Mouse (Mus musculus): ENCODE measurements around the gene Meltf. TPM values are rescaled to one million over a fixed set of nuclear protein-coding genes. Genes with fewer than 3 reads are reported as not detected.

The Meltf gene
- polyA plus RNA-seq, 2 experiments, result 0.03 to 0.06 TPM

DNA sequence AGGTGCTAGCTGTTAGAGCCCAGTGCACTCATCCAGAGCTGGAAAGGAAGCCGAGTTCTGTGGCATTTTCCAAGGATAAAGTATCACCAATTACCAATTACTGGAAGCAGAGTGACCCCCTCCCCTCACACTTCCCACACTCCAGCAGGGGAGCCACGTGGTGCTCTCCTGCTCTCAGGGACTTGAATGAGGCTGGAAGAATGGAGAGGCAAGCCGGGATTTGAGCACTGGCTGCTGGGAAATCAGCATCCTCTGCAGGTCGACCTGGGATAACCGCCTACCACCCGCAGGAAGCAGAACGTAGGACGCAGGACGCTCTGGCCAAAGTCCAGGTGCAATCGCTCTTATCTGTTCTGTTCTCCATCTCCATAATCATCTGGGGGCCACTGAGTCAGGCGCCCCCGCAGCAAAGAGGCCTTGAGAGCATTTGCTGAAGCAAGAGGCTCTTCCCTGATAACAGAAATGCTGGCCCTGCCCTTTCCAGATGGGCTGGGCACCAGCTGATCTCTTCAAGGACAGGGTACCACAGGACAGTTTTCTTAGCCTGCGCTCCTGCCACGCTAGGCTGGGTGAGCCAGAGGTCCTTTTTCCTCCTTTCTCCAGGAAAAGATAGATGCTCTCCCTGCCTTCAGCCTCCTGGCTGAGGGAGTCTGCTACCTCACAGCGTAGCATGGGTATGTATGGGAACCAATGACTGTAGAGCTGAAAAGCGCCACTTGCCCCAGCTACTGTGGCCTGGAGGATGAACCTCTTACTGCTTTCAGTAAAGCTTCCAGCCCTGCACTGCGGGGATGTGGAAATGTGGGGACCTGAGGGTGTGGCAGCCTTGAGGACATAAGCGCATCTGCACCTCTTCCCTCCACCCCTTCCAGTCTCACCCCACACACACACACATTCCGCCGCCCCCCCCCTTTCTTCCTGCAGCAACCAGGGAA, 27.5 kb downstream of the Meltf start:
- no peaks in the 10 kb centered on the region for H3K36me3 ChIP-seq (replicated peaks; ENCODE audit: control insufficient read depth, insufficient read depth, low read depth)
- ATAC-seq (ENCODE audit: insufficient read depth), result no peak
- H3K4me1 ChIP-seq (replicated peaks; ENCODE audit: control insufficient read depth in 2 of 2, insufficient read depth in 2 of 2, low read length in 1 of 2), result peaks cover 0 to 4% of the 10 kb centered on the region in 2 experiments; a peak in 2 of 4 replicates
- H3K4me2 ChIP-seq (ENCODE audit: low read depth), result peak overlapping the region; percentile 47
- WGBS (ENCODE audit: insufficient replicate concordance), result 28% methylated on average over 19 of the region's 20 CpGs
- no peak overlapping the region for H3K27ac ChIP-seq
- no peaks in the 10 kb centered on the region for H3K9me3 ChIP-seq (ENCODE audit: control insufficient read depth, low read length)
- H3K27me3 ChIP-seq (ENCODE audit: control insufficient read depth, insufficient read depth, low read length), result no peaks in the 10 kb centered on the region; the same call in 1 of the 2 replicates
- DNase-seq (ENCODE audit: low read depth in 3 of 3, low spot score in 3 of 3), result no peak
- H3K4me3 ChIP-seq (ENCODE audit: insufficient read depth in 1 of 2, low read depth in 2 of 2, low read length in 2 of 2), result no peak overlapping the region; a peak in 1 of 4 replicates
- no peak overlapping the region for H3K9ac ChIP-seq (replicated peaks)
- TF ChIP-seq CTCF (IDR thresholded peaks at IDR 0.05; ENCODE audit: low read depth), result 0 out of 2 replicates have a peak, but pooled peaks have one; percentile 3
- no peak for TF ChIP-seq EP300 (IDR thresholded peaks at IDR 0.05; ENCODE audit: low read depth)

- DNase-seq (ENCODE audit: low read depth in 3 of 3, low spot score in 3 of 3) (no peak), ATAC-seq (ENCODE audit: insufficient read depth) (no peak)
- no peak overlapping the region for H3K9ac ChIP-seq (replicated peaks)
- TF ChIP-seq EP300 (IDR thresholded peaks at IDR 0.05; ENCODE audit: low read depth) (no peak), CTCF (IDR thresholded peaks at IDR 0.05; ENCODE audit: low read depth) (no peak)
- WGBS (ENCODE audit: insufficient replicate concordance), result 8% methylated on average over 9 of the region's 9 CpGs
- no peaks in the 10 kb centered on the region for H3K36me3 ChIP-seq (replicated peaks; ENCODE audit: control insufficient read depth, insufficient read depth, low read depth)
- H3K4me3 ChIP-seq (ENCODE audit: insufficient read depth in 1 of 2, low read depth in 2 of 2, low read length in 2 of 2), result peak overlapping the region in 1 of 2 experiments; percentile 16; a peak in 1 of 4 replicates
- no peak overlapping the region for H3K27ac ChIP-seq
- H3K27me3 ChIP-seq (ENCODE audit: control insufficient read depth, insufficient read depth, low read length), result no peaks in the 10 kb centered on the region; the same call in 1 of the 2 replicates
- H3K4me2 ChIP-seq (ENCODE audit: low read depth), result peak overlapping the region; percentile 47
- peaks cover 0 to 4% of the 10 kb centered on the region in 2 experiments; a peak in 2 of 4 replicates for H3K4me1 ChIP-seq (replicated peaks; ENCODE audit: control insufficient read depth in 2 of 2, insufficient read depth in 2 of 2, low read length in 1 of 2)
- no peaks in the 10 kb centered on the region for H3K9me3 ChIP-seq (ENCODE audit: control insufficient read depth, low read length)
Observed at GRCm38 (mm10) chr16:31906896-31907295, 28.3 kb downstream of the Meltf start.

DNA sequence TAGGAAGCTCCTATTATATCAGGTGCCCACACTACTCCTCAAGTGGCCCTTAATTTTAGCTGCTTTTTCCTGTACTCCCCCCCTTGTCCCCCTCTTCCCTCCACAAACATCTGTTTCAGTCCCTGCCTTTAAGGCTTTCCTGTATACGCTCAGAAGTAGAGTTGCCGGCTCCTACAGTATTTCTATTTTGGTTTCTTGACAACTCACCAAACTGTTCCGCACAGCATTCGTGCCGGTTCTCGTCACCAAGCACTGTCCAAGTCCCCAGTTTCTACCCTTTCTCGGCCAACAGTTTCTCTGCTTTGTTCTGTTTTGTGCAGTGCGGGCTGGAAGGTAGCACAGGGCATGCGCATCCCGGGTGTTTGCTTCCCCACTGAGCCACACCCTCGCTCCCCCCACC, 30.3 kb downstream of the Meltf start:
- ATAC-seq (ENCODE audit: insufficient read depth), result no peak
- H3K4me1 ChIP-seq (replicated peaks; ENCODE audit: control insufficient read depth in 2 of 2, insufficient read depth in 2 of 2, low read length in 1 of 2), result peaks cover 0 to 4% of the 10 kb centered on the region in 2 experiments; a peak in 2 of 4 replicates
- DNase-seq (ENCODE audit: low read depth in 3 of 3, low spot score in 3 of 3), result no peak
- H3K27me3 ChIP-seq (ENCODE audit: control insufficient read depth, insufficient read depth, low read length), result no peaks in the 10 kb centered on the region; the same call in 1 of the 2 replicates
- H3K36me3 ChIP-seq (replicated peaks; ENCODE audit: control insufficient read depth, insufficient read depth, low read depth), result no peaks in the 10 kb centered on the region
- no peak overlapping the region for H3K27ac ChIP-seq
- H3K4me3 ChIP-seq (ENCODE audit: insufficient read depth in 1 of 2, low read depth in 2 of 2, low read length in 2 of 2), result no peak overlapping the region
- no peak overlapping the region for H3K4me2 ChIP-seq (ENCODE audit: low read depth)
- 46% methylated on average over 11 of the region's 11 CpGs for WGBS (ENCODE audit: insufficient replicate concordance)
- no peaks in the 10 kb centered on the region for H3K9me3 ChIP-seq (ENCODE audit: control insufficient read depth, low read length)
- H3K9ac ChIP-seq (replicated peaks), result no peak overlapping the region
- TF ChIP-seq EP300 (IDR thresholded peaks at IDR 0.05; ENCODE audit: low read depth), result no peak
- no peak for TF ChIP-seq CTCF (IDR thresholded peaks at IDR 0.05; ENCODE audit: low read depth)

DNA sequence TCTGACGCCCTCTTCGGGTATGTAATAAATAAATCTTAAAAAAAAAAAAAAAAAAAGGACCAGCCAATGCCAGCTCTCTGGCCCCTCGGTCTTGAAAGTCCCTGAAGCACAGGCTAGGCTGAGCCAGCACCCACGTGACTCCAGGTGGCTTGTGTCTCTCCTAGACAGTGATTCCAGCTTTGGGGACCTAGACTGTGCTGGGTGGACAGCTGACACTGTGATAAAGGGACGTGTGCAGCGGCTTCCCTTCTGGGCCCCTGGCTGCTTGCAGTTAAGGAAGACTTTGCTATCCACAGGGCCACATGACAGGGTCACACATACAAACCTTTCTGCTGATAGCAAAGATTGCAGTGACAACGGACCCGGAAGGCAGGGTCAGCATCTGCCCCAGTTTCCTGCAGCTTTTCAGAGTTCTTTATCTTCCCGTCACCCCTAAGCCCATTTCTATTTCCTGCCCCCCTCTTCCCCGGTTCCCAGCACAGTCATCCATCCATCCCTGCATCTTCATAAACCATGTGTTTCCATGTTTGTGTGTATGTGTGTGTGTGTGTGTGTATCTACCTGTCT, 31.8 kb downstream of the Meltf start:
- Histone ChIP-seq H3K9ac (replicated peaks) (no peak overlapping the region), H3K27me3 (ENCODE audit: control insufficient read depth, insufficient read depth, low read length) (no peaks in the 10 kb centered on the region; the same call in 1 of the 2 replicates), H3K27ac (no peak overlapping the region), H3K4me2 (ENCODE audit: low read depth) (no peak overlapping the region), H3K36me3 (replicated peaks; ENCODE audit: control insufficient read depth, insufficient read depth, low read depth) (no peaks in the 10 kb centered on the region), H3K4me3 (ENCODE audit: insufficient read depth in 1 of 2, low read depth in 2 of 2, low read length in 2 of 2) (no peak overlapping the region), H3K4me1 (replicated peaks; ENCODE audit: control insufficient read depth in 2 of 2, insufficient read depth in 2 of 2, low read length in 1 of 2) (peaks cover 0 to 4% of the 10 kb centered on the region in 2 experiments; a peak in 2 of 4 replicates), H3K9me3 (ENCODE audit: control insufficient read depth, low read length) (no peaks in the 10 kb centered on the region)
- 20% methylated on average over 10 of the region's 10 CpGs for WGBS (ENCODE audit: insufficient replicate concordance)
- ATAC-seq (ENCODE audit: insufficient read depth) (no peak), DNase-seq (ENCODE audit: low read depth in 3 of 3, low spot score in 3 of 3) (no peak)
- TF ChIP-seq CTCF (IDR thresholded peaks at IDR 0.05; ENCODE audit: low read depth), result no peak
- no peak for TF ChIP-seq EP300 (IDR thresholded peaks at IDR 0.05; ENCODE audit: low read depth)

- Histone ChIP-seq H3K9ac (replicated peaks) (no peak overlapping the region), H3K4me2 (ENCODE audit: low read depth) (peak overlapping the region; percentile 38; the same call in 1 of the 2 replicates)
- DNase-seq (ENCODE audit: low read depth in 3 of 3, low spot score in 3 of 3), result no peak
Observed at GRCm38 (mm10) chr16:31917776-31918175, 39.2 kb downstream of the Meltf start.

More at GRCm38 (mm10) chr16:31917776-31918175, 39.2 kb downstream of the Meltf start:
- H3K9me3 ChIP-seq (ENCODE audit: control insufficient read depth, low read length), result no peaks in the 10 kb centered on the region
- 55% methylated on average over 11 of the region's 11 CpGs for WGBS (ENCODE audit: insufficient replicate concordance)
- no peaks in the 10 kb centered on the region for H3K36me3 ChIP-seq (replicated peaks; ENCODE audit: control insufficient read depth, insufficient read depth, low read depth)
- no peak overlapping the region for H3K27ac ChIP-seq
- TF ChIP-seq CTCF (IDR thresholded peaks at IDR 0.05; ENCODE audit: low read depth) (no peak), EP300 (IDR thresholded peaks at IDR 0.05; ENCODE audit: low read depth) (no peak)
- ATAC-seq (ENCODE audit: insufficient read depth), result no peak
- H3K4me1 ChIP-seq (replicated peaks; ENCODE audit: control insufficient read depth in 2 of 2, insufficient read depth in 2 of 2, low read length in 1 of 2), result peaks cover 0 to 2% of the 10 kb centered on the region in 2 experiments; a peak in 1 of 4 replicates
- no peaks in the 10 kb centered on the region for H3K27me3 ChIP-seq (ENCODE audit: control insufficient read depth, insufficient read depth, low read length)
- no peak overlapping the region for H3K4me3 ChIP-seq (ENCODE audit: insufficient read depth in 1 of 2, low read depth in 2 of 2, low read length in 2 of 2)
